Mouse (Mus musculus) heart, adult 2 months (tissue): Measurements from ENCODE around the gene Nab2.

ENCODE experiments used
- EP300 ChIP-seq: fragments of 200-500 bp; IDR thresholded peaks from 2 replicates; pipeline ENCODE4 v1.6.1; 2011; ENCODE audit warnings: low read depth, low read length, control low read depth; ENCODE audit not compliant: insufficient read depth
- POLR2A ChIP-seq: fragments of 200-500 bp; IDR thresholded peaks from 2 replicates; pipeline ENCODE4 v1.6.1; 2011; ENCODE audit warnings: mild to moderate bottlenecking, low read depth, low read length, control low read depth; ENCODE audit not compliant: insufficient read depth

DNA sequence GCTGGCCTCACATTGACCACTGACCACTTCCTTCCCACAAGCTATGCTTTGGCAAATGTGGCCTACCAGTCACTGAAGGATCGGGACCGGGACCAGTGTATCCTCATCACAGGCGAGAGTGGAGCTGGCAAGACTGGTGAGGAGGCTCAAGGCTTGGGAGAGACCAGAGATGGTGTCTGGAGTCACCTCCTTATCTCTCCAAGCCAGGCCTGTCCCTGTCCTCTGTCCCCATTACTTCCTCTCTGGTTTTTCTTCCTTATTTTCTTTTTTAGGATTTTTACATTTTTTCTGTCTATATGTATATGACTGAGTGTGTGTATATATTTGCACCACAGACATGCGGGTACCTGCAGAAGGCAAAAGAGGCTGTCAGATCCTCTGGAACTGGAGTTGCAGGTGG, 37.4 kb upstream of the Nab2 start:
- no peak for TF ChIP-seq EP300
- TF ChIP-seq POLR2A = no peak
